Mouse (Mus musculus): Measurements from ENCODE around the gene Nampt.

The Nampt gene

DNA sequence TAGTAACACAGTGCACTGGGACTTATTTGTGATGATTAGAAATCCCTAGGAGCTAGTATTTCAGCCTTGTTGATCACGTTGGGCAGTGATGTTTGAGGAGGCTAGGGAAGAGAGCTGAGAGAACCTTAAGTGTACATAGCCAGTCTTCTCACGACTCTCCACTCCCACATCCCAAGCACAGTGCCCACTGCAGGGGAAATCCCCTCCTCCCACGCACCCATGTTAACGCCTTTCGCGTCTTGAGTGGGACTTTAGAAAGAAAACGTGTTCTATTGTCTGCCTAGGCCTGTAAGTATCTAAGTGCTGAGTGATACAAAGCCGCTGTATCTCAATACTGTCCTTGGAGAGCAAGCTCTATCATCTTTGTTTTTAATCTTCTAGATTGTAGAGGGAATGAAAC lies 27.0 kb downstream of the Nampt start:
- DNase-seq = no peak

DNA sequence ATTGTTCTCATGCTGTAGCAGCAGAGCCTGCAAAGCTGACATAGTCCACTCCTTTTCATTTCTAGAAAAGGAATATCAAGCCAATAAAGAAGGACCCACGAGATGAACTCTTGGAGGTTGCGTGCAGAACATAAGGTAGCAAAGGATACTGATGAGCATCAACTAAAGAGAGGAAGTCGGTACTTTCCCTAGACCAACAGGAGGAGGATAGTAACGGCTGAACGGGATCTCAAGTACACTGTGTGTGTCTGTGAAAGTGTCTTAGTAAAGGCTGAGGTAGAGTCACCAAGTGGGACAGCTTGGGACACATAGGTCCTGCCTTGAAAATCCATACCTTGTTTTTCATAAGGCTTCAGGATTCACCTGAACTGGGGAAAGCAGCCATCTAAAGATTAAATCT lies 34.4 kb downstream of the Nampt start:
- peak; percentile 65 for DNase-seq

DNA sequence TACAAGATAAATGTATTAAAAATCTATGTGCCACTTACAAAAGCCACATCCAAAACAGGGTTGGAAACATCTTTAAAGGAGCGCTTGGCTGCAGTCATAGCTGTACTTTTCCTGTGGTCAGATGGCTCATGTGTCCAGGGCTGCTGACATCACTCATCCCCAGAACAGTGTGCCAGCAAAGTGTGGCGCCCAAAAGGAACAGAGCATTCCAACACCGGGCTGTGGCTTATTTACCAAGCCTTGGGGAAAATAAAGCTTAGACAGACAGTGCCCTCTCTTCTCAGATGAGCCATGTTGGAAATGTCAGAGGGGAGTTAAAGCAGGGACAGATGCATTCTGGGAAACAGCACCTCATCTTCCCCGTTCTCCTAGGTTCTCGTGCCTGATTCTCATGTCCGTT lies 35.5 kb downstream of the Nampt start:
- DNase-seq = peak; percentile 98

DNA sequence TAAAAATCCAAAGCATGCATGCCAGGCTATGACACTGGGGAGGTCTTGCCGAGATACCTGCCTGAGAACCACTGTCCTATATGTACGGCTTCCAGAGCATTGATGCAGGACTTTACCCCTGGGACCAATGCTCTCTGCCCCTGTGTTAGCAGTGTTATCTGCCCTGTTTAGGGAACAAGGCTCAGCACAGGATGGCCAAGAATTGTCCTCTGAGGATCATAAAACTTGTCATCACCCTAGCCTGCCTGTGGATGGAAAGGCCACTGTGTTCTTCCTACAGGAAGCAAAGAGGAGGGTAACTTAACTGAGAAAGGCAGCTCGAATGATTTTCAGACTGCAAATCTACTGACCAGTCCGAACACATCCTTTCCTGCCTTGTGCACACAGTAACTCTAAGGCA lies 36.1 kb downstream of the Nampt start:
- DNase-seq = peak; percentile 98

DNA sequence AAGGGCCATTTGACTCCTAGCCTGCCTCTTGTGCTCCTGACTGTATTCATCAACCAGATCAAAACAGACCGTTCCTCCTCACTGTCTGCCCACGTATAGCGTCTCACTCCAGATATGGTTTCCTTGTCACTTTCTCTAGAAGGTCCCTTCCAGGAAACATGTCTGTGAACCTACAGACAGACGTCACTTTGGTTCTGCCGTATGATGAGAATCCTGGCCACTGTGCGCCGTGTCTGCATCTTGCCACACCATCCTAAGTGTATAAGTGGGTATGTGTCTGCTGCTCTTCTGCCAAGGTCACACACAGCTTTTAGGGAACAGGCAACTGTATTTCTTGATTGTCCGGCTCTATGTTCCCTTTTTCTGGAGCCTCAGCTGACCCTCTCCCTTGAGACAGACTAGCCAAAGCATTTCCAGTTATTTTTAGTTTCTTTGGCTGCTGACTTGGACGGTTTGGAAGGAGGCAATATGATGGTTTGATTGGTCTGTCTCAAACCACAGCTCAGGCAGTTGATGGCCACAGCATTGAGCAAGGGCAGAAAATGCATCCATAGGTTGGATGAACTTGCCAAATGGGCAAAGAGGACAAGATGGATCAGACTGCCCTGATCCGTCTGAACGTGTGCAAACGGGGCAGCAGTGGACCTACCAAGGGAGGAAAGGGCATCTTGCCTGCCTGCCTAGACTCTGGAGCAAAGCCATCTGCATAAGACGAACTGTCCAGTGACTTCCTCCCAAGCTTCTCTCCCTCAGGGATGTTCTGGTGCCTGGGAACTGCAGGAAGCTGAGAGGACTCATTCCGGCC lies 37.6 kb downstream of the Nampt start:
- DNase-seq = peak; percentile 98

DNA sequence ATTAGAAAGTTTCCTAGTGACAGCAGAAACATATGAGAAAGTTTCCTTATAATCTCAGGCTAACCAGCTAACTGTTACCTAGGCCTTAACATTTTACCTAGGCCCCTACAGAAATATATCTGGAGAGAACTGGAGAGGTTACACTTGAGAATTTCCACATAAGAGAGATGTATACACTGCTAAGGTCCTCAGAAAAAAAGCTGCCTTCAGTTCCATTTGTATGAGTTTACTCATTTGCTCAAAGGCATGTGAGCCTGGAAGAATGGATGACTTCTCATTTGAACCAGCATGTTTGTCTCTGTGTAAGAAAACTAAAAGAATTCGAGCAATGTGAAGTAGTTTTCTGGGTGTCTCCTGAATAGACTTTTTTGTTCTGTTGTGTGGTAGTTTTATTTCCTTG lies 39.1 kb downstream of the Nampt start:
- DNase-seq = no peak

DNA sequence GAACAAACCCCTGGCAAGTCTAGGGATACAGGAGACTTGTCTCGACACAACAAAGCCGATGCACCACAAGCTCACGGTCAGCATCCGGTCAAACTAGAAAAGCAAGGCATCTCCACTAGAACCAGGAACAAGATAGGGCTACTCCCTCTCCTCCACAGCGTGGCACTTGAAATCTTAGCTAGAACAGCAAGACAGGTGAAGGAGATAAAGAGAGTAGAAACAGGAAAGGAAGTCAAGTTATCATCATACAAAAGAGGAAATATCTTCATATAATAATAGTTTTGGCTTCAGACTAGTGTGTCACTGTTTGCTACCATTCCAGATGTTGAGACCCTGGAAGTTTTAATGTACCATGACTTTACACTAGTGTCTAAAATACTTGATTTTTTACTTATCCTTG lies 41.5 kb downstream of the Nampt start:
- DNase-seq = no peak

DNA sequence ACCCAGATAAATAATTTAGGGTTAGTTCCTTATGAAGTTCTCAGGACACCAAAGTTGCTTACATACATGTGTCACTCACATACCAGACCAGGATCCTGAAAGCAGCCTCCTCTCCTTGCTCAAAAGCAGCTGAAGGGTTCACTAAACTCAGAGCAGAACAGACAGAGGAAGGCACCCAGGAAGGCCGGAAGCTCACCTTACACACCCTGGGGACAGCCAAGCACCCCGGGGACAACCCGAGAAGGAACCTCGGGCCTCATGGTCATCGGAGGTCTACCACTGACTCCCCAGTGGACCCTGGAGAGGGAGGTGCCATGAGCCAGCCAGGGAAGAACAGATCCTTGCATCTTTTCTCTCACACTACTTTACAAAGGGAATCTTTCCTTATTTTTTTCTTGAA lies 51.5 kb downstream of the Nampt start:
- peak; percentile 58 for DNase-seq

DNA sequence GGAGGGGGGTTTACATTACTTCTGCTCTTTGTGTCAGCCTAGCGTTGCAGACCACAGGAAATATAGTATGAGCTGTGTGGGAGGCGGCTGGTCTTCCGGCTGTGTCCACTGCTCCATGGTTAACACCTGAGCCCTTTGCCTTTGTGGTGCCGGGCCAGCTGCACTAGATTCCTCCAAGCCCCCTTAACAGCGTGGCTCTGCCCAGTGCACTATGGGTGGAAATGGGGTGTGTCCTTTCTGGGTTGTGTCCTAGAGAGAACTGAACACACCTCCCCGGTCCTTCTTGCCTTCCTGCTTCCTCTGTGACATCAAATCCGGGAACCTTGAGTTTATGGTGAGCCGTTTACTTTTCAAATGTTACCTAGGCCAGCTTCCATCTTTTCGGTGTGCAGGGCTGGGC lies 58.2 kb downstream of the Nampt start:
- DNase-seq = peak; percentile 90

DNA sequence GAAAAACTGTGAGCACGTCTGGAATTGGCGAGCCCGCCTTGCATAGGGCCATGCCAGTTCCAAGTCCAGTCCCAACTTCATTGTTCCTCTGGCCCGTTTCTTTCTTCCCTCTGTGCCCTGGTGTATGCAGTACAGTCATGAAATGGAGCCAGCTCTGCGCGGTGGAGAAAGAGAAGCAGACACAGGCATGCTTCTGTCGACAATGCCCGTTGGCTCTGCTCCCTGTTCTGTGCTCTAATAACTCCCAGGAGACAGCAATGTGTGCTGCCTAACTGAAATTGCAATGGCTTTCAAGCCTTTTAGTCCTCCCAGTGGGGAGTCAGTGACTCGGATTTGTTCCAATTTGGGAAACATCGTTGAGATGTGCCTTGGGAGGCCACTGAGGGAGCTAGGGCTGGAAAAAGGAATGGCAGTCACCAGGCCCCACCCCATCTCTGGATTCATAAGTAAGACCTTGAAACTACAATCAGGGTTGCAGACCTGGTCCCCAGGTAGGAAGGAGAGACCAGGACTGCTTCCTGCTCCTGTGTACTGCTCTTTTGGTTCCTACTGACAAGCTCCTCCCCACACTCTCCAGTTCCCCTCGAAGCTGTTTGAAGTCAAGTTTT lies 58.7 kb downstream of the Nampt start:
- peak; percentile 96 for DNase-seq

DNA sequence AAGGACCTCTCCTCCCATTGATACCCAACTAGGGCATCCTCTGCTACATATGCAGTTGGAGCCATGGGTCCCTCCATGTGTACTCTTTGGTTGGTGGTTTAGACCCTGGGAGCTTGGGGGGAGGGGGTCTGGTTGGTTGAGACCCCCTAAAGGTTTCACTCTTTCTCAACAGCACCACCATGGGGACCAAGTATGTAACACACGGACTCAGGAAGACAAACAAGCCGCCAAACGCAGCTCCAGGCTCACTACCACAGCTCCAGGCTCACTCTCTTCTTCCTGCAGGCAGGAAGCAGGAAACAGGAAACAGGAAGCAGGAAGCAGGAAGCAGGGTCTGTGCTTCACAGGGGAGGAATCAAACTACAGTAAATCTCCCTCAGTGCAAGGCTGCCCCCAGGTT lies 60.0 kb downstream of the Nampt start:
- DNase-seq = peak; percentile 93

DNA sequence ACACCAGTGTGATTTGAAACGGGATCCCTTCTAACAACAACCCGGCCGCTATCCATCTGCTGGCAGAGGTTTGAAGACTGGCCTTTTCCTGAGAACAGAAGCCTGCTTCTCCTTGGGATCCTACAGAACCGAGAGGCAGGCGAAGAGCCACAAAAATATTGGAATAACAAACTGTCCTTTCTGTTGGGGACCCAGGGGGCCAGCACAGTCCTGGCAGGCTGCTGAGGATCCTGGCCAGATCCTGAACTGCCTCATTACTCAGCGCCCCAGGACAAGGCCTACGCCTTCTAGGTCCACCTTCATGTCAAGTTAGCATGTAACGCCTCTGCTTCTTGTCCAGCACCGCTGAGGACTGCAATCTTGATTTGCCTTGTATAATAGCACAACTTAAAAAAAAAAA lies 65.0 kb downstream of the Nampt start:
- peak; percentile 99 for DNase-seq

DNA sequence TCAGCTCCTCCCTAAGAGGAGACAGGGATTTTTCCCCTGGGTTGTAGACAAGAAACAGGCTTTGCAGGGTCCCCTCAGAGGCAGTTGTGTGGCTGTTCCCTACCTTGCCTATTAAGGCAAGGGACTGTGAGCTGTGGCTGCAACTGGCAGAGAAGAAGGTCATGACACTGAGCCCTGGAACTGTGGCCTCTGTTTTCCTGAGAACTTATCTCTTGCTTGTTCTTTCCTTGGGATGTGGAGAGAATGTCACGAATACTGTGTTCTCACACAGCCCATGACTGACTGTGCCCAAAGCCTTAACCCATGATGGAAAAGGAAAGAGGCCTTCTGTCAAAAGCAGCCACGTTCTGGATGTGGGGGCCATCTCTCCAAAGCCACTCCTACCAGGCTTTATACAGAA lies 65.7 kb downstream of the Nampt start:
- DNase-seq = peak; percentile 94

DNA sequence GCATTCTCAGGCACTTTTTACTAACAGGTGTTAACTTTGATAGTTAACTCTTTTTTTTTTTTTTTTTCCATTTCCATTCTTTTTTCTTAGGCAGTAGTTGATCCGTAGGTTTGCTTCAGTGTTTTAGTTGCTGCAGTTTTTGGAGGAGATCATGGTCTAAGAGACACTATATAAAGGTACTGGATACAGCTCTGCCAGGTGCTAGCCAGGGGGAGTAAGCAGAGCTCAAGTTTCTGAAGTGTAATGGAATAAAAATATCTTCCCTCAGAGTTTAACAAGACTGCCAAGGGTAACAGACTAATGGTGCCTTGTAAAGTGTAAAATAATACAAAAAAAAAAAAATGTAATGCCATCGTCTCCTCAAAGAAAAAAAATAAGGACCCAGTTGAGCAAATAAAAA lies 67.0 kb downstream of the Nampt start:
- DNase-seq = peak; percentile 73

DNA sequence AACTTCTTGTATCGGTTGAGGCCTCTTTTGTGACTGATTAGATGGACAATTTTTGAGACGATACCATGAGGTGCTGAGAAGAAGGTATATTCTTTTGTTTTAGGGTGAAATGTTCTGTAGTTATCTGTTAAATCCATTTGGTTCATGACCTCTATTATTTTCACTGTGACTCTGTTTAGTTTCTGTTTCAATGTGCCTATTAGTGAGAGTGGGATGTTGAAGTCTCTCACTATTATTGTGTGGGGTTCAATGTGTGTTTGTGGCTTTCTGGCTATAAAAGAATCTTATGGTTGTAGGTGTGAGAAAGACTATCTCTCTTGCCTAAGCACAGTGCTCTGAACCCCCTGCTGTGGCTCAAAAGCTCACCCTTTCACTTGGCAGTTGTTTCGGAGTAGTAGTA lies 68.9 kb downstream of the Nampt start:
- DNase-seq = no peak

DNA sequence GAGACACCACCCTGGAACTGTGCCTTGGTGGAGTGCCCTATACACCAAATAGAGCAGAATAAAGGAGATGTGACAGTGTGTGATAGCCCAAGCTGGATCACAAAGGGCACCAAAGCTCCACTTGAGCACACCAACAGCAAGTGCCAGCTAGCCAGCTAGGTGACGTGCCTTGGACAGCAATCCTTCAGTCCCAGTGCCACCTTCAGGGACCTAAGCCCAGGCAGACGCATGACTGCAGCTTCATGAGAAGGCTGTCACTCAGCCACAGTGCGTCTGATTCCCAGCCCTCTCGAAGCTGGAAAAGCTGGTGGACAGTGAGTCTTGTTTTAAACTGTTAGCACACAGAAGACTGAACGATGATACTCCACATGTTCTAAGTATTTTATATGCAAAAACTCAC lies 70.5 kb downstream of the Nampt start:
- DNase-seq = peak; percentile 93

DNA sequence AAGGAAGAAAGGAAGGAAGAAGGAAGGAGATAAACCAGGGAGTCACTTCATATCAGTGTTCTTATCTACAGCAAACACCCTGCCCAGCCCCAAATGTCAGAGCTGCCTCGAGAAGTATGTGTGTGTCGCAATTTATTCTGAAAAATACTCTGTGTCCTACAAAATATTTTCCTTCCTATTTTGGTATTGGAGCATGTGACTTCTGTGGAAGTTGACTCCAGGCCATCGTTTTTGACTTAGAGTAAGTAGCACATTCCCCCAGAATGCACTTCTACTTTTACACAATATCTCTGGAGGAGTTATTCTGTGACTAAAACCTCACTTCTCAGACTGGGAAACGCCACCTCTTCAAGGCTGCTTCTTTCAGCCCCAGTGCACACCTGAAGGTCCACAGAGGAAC lies 71.1 kb downstream of the Nampt start:
- peak; percentile 97 for DNase-seq

DNA sequence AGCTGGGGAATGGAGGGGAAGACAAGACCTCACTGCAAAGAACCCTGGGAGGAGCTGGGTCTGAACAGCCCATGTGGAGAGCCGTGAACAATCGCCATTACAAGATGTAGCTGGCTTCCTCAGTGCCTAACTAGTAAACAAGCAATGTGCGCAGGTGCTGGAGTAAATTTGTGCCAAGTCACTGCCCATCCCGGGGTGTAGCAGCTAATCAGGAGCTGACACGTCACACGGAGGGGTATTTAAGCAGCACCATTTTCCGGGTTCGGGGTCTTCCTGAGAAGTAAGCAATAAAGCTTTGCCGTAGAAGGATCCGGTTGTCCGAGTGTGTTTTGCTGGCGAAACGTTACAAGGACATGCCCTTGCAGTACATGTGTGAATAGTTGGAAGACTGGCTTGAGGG lies 71.9 kb downstream of the Nampt start:
- DNase-seq = peak; percentile 93

DNA sequence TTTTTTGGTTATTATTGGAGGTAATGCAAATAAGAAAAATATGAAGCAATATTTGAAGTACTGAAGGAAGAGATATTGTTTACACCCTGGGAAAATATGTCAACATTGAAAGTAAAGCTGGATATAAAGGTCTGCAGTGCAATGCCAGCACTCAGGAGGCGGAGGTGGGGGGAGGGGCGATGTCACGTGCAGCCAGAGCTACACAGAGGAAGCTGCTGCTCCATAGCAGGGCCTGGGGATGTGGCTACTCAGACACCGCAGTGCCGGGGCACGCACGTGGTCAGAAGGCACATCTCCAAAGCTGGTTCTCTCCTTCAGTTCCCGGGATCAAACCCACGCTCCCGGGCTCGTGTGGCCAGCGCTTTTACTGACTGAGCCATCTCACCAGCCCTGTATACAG lies 73.9 kb downstream of the Nampt start:
- peak; percentile 92 for DNase-seq

DNA sequence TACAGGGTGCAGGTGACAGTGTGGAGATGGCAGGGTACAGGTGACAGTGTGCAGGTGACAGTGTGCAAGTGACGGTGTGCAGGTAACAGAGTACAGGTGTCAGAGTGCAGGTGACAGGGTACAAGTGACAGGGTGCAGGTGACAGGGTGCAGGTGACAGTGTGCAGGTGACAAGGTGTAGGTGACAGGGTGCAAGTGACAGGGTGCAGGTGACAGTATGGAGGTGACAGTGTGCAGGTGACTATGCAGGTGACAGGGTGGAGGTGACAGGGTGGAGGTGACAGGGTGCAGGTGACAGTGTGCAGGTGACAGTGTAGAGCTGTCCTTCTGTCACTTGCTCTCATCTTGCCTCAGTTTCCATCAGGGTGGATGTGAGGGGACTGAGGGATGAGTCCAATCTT lies 76.5 kb downstream of the Nampt start:
- DNase-seq = peak; percentile 83

DNA sequence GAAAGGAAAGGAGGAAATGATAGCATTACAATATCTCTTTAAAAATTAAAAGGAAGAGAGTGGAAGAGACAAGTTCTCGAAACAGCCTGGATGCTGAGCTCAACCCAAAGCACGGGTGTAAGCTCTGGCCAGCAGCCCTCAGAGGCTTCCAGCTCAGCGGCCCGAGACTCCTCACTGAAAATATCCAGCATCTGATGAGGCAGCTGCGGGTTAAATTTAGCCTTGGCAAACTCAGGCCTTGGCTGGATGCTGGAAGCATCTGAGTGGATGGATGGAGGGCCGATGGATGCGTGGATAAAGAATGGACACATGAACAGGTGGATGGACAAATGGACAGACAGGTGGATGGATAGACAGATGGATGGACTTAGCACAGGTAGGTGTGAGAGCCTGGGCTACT lies 77.2 kb downstream of the Nampt start:
- DNase-seq = peak; percentile 96

DNA sequence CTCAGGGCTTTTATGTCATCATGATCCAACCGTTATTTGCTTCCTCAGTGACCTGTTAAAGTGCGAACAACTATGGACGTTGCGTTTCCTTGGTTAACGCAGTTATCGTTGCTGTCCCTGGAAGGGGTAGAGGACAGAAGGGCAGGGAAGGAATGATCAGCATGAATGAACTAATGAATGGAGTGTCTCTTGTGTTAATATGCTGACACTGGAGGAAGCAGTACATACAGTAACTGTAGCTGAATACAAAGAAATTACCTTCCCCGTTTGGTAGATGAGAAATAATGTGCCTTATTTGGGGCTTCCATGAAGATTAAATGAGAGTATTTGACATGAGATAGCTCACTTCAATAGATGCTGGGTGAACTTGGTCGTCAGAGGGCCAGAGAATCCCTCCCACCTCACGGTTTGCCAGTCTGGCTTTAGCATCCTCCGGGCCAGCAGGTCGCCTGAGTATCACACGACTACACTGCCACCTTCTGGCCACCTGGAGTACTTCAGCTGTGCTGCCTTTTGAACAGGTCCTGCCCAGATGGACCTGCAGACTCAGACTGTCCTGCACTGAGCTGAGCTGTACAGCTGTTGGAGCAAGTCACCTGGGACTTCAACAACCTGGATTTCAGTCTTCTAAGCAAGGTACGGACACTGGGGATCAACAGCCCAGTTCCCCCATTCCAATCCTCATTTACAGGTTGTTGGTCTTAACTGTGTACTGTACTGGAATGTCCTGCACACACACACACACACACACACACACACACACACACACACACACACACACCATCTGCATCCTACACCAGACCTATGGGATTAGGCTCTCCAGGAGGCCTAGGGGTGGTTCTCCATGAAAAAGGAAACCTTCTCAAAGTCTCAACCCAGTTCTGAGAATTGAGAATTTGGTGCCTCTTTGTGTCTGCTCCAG lies 78.1 kb downstream of the Nampt start:
- DNase-seq = peak; percentile 98

DNA sequence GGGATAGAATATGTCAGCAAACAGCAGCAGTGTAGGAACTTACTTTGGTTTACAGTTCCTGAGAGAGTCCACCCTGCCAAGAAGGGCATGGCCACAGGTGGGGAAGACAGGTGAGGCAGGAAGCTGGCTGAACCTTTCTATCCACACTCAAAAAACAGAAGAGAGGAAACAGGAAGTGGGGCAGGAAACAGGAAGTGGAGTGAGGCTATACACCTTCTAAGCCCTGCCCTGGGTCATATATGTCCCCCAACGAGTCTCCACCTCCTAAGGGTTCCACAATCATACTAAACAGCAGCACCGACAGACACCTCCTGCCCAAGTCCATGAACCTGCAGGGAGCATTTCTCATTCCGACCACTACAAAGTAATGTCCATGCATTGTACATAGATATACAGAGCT lies 81.7 kb downstream of the Nampt start:
- DNase-seq = no peak
